Mouse (Mus musculus) hindbrain, embryonic 14.5 days (tissue): ENCODE measurements around the gene Spint5. TPM values are rescaled to one million over a fixed set of nuclear protein-coding genes. Genes with fewer than 3 reads are reported as not detected.

Experiments
- ATAC-seq: fragments of 200-750 bp; cut with Nextera tagmentation; 2 replicates; pipeline ENCODE4 v1.8.0; 2017; ENCODE audit warnings: moderate number of reproducible peaks, mild to moderate bottlenecking, moderate TSS enrichment, moderate library complexity; ENCODE audit not compliant: low FRiP score
- DNase-seq: peaks from one replicate; pipeline ENCODE4 v3.0.0-alpha.2; 2015; ENCODE audit warnings: low spot score
- H3K27ac ChIP-seq: fragments of 300-500 bp; sonication (generic); 2 replicates; pipeline ENCODE4 v1.5.1; 2014; ENCODE audit warnings: mild to moderate bottlenecking, moderate library complexity
- H3K27me3 ChIP-seq: fragments of 300-500 bp; sonication (generic); 2 replicates; pipeline ENCODE4 v1.6.1; 2014; ENCODE audit warnings: mild to moderate bottlenecking, low read length, mixed read lengths; ENCODE audit not compliant: control insufficient read depth, insufficient read depth
- H3K36me3 ChIP-seq: fragments of 300-500 bp; sonication (generic); replicated peaks from 2 replicates; pipeline ENCODE4 v1.6.1; 2014; ENCODE audit not compliant: control insufficient read depth, insufficient read depth
- H3K4me1 ChIP-seq: fragments of 300-500 bp; sonication (generic); replicated peaks from 2 replicates; pipeline ENCODE4 v1.6.1; 2014; ENCODE audit warnings: antibody characterized with exemption, low read length, mixed read lengths; ENCODE audit not compliant: control insufficient read depth, insufficient read depth
- H3K4me2 ChIP-seq: fragments of 300-500 bp; sonication (generic); replicated peaks from 2 replicates; pipeline ENCODE4 v1.6.1; 2014; ENCODE audit warnings: mild to moderate bottlenecking, moderate library complexity
- H3K4me3 ChIP-seq: fragments of 300-500 bp; sonication (generic); replicated peaks from 2 replicates; pipeline ENCODE4 v1.5.1; 2014; ENCODE audit warnings: mild to moderate bottlenecking, low read length
- H3K9ac ChIP-seq: fragments of 300-500 bp; sonication (generic); 2 replicates; pipeline ENCODE4 v1.6.1; 2014
- H3K9me3 ChIP-seq: fragments of 300-500 bp; sonication (generic); 2 replicates; pipeline ENCODE4 v1.6.1; 2016; ENCODE audit warnings: low read length; ENCODE audit not compliant: control insufficient read depth
- WGBS: fragments of 180-500 bp; shearing (Covaris S2); extraction: QIAGEN DNeasy Blood & Tissue Kit; methylation state at CpG from one replicate; pipeline ENCODE4 v1.1.7; 2014; 5-methylcytosine and 5-hydroxymethylcytosine counted together
- polyA plus RNA-seq: library from polyadenylated mRNA; unstranded; fragments of >200 nt; fragmentation: Nextera tagmentation; extraction: Ambion mirVana; gene quantifications from 2 replicates; pipeline ENCODE4 v1.2.1, GENCODE M21; 2014

The Spint5 gene
- polyA plus RNA-seq: not detected in 2 replicates

GRCm38 (mm10) chr2:164715005-164715404 is at the start of gene Spint5:
TSS of gene Spint5 (plus strand) at chr2:164715305.
- Histone ChIP-seq H3K9me3 (no peaks in the 10 kb centered on the region), H3K27me3 (no peaks in the 10 kb centered on the region), H3K4me2 (no peak within 1 kb of the TSS), H3K36me3 (no peaks in the 10 kb centered on the region), H3K9ac (no peak within 1 kb of the TSS), H3K27ac (no peak within 1 kb of the TSS), H3K4me1 (no peaks in the 10 kb centered on the region), H3K4me3 (no peak within 1 kb of the TSS)
- no peak for ATAC-seq
- WGBS: 84% methylated on average over 6 of the region's 6 CpGs
- no peak for DNase-seq

GRCm38 (mm10) chr2:164670261-164670660 is 44.8 kb upstream of the Spint5 start:
- Histone ChIP-seq H3K9ac (no peak overlapping the region), H3K4me2 (no peak overlapping the region), H3K36me3 (no peaks in the 10 kb centered on the region), H3K4me3 (no peak overlapping the region), H3K4me1 (no peaks in the 10 kb centered on the region), H3K27me3 (no peaks in the 10 kb centered on the region), H3K9me3 (no peaks in the 10 kb centered on the region), H3K27ac (no peak overlapping the region)
- DNase-seq: no peak
- WGBS: 87% methylated on average over 5 of the region's 5 CpGs
- ATAC-seq: no peak

GRCm38 (mm10) chr2:164670938-164671337 is 44.2 kb upstream of the Spint5 start:
- 22% methylated on average over 1 of the region's 1 CpGs for WGBS
- H3K4me2 ChIP-seq: no peak overlapping the region
- DNase-seq: no peak
- H3K9me3 ChIP-seq: no peaks in the 10 kb centered on the region
- no peak for ATAC-seq
- no peak overlapping the region for H3K4me3 ChIP-seq
- no peaks in the 10 kb centered on the region for H3K36me3 ChIP-seq
- no peak overlapping the region for H3K9ac ChIP-seq
- H3K27me3 ChIP-seq: no peaks in the 10 kb centered on the region
- H3K4me1 ChIP-seq: no peaks in the 10 kb centered on the region
- no peak overlapping the region for H3K27ac ChIP-seq

DNA sequence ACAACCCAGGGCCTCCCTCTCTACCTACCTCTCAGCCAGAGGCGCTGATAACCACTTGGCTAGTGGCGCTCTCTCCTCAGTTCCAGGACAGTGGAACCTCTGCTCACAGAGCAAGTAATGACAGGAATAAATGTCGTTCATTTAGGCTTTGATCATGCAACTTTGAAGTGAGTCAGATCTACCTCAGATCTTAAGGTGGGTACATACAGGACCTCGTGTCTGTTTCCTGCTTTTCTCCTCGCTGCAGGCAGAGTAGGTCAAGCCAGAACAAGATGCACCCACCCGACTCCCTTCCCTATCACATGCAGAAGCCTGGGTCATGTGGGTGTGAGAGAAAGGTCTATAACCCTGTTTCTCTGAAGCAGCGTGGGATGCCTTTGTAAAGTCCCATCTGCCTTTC is 41.1 kb upstream of the Spint5 start, which contains the start of gene Wfdc11:
Gene Wfdc11, minus strand, starts transcription at position 101 of the 400 bp plus-strand sequence.
- Histone ChIP-seq H3K9me3 (no peaks in the 10 kb centered on the region), H3K36me3 (no peaks in the 10 kb centered on the region), H3K4me3 (no peak within 1 kb of the TSS), H3K9ac (no peak within 1 kb of the TSS), H3K27ac (no peak within 1 kb of the TSS), H3K27me3 (no peaks in the 10 kb centered on the region), H3K4me1 (peaks cover 4% of the 10 kb centered on the region; the same call in 1 of the 2 replicates), H3K4me2 (no peak within 1 kb of the TSS)
- WGBS: 81% methylated on average over 7 of the region's 7 CpGs
- no peak for DNase-seq
- no peak for ATAC-seq

- no peak for ATAC-seq
- DNase-seq: no peak
- no peak overlapping the region for H3K4me3 ChIP-seq
- H3K4me2 ChIP-seq: no peak overlapping the region
- no peaks in the 10 kb centered on the region for H3K36me3 ChIP-seq
- no peaks in the 10 kb centered on the region for H3K27me3 ChIP-seq
- H3K4me1 ChIP-seq: peaks cover 5% of the 10 kb centered on the region; the same call in 1 of the 2 replicates
- no peak overlapping the region for H3K9ac ChIP-seq
- no peaks in the 10 kb centered on the region for H3K9me3 ChIP-seq
- 81% methylated on average over 7 of the region's 7 CpGs for WGBS
- H3K27ac ChIP-seq: no peak overlapping the region
Observed at GRCm38 (mm10) chr2:164676103-164676502, 39.0 kb upstream of the Spint5 start.

GRCm38 (mm10) chr2:164676916-164677685 is 38.0 kb upstream of the Spint5 start:
- H3K9me3 ChIP-seq: no peaks in the 10 kb centered on the region
- DNase-seq (no peak), ATAC-seq (no peak)
- H3K4me2 ChIP-seq: no peak overlapping the region
- H3K36me3 ChIP-seq: no peaks in the 10 kb centered on the region
- H3K27ac ChIP-seq: no peak overlapping the region
- no peak overlapping the region for H3K9ac ChIP-seq
- no peak overlapping the region for H3K4me3 ChIP-seq
- H3K4me1 ChIP-seq: peaks cover 5% of the 10 kb centered on the region; the same call in 1 of the 2 replicates
- 90% methylated on average over 16 of the region's 16 CpGs for WGBS
- no peaks in the 10 kb centered on the region for H3K27me3 ChIP-seq

DNA sequence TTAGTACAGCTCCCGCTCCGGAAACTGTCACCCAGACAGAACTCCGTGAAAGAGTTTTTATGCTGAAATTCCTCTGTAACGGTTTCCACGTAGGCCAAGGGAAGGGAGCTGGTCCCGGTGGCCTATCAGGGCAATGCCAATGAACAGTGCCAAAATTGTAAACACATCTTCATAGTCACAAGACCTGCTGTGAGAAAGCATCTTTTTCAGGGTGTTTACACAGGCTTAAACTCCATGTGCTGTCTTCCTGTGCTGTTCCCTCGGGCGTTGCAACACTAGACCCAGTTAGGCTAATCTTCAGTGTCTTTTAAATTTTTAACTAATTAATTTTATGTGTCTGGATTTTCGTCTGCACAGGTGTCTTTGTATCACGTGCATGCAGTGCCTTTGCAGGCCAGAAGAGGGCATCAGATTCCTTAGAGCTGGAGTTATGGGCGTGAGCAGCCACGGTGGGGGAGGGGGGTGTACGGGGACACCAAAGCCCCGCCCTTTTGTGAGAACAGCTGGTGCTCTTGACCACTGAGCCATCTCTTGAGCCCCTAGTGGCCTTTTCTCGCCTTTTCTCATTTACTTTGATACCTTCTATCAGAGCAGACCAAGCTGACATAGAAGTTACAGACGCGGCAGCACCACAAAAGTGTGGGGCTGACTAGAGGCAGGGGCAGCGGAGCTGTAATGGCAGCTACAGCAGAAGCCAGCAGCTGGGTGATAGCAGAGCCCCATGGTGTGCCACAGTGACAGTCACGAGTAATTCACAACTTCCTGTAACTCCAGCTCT is 36.1 kb upstream of the Spint5 start:
- 22% methylated on average over 19 of the region's 19 CpGs for WGBS
- ATAC-seq (peak; percentile 73; the same call in 1 of the 2 replicates), DNase-seq (peak; percentile 74)
- no peaks in the 10 kb centered on the region for H3K27me3 ChIP-seq
- H3K27ac ChIP-seq: no peak overlapping the region
- H3K4me2 ChIP-seq: peak overlapping the region; percentile 52
- H3K36me3 ChIP-seq: no peaks in the 10 kb centered on the region
- H3K9me3 ChIP-seq: no peaks in the 10 kb centered on the region
- no peak overlapping the region for H3K9ac ChIP-seq
- peak overlapping the region; percentile 24 for H3K4me3 ChIP-seq
- H3K4me1 ChIP-seq: peaks cover 5% of the 10 kb centered on the region; the same call in 1 of the 2 replicates

DNA sequence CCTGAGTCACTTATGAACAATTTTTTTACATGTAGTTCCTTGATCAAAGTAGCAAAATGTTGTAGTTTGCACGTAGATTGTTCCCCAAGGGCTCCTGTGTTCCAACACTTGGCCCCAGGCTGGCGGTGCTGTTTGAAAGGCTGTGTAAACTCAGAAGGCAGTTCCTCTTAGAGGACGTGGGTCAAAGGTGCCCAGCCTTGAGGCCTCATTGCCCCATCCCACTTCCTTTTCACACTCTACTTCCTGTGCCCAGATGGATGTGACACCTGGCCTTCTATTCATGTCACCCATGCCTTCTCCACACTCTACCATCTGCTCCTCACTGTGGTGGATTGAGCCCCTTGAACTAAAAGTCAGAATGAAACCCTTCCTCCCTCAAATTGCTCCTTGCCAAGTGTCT is 35.2 kb upstream of the Spint5 start:
- DNase-seq (no peak), ATAC-seq (no peak)
- Histone ChIP-seq H3K27ac (no peak overlapping the region), H3K9me3 (no peaks in the 10 kb centered on the region), H3K4me1 (peaks cover 5% of the 10 kb centered on the region; the same call in 1 of the 2 replicates), H3K36me3 (no peaks in the 10 kb centered on the region), H3K27me3 (no peaks in the 10 kb centered on the region), H3K4me3 (no peak overlapping the region), H3K4me2 (no peak overlapping the region), H3K9ac (no peak overlapping the region)
- WGBS: 65% methylated on average over 3 of the region's 3 CpGs

DNA sequence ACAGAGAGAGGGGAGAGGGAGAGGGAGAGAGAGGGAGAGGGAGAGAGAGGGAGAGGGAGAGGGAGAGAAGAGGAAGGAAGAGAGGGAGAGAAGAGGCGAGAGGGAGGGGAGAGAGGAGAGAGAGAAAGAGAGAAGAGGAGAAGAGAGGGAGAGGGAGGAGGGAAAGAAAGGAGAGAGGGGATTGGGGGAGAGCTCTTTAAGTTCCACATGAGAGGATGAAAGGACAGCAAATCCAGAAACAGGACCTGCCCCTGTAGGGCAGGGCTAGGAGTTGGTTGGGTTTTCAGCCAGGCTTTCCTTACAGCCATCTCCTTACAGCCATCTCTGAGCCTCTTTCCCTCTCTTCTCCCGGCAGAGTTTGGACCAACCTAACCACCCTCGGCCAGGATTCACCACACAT is 30.3 kb upstream of the Spint5 start, which contains the start of gene Wfdc13:
Gene Wfdc13, plus strand, starts transcription at position 301 of the 400 bp plus-strand sequence.
- H3K9me3 ChIP-seq: no peaks in the 10 kb centered on the region
- no peak within 1 kb of the TSS for H3K9ac ChIP-seq
- H3K4me3 ChIP-seq: no peak within 1 kb of the TSS
- no peaks in the 10 kb centered on the region for H3K36me3 ChIP-seq
- H3K4me1 ChIP-seq: no peaks in the 10 kb centered on the region
- H3K4me2 ChIP-seq: no peak within 1 kb of the TSS
- H3K27me3 ChIP-seq: no peaks in the 10 kb centered on the region
- ATAC-seq (no peak), DNase-seq (no peak)
- H3K27ac ChIP-seq: no peak within 1 kb of the TSS
- WGBS: 84% methylated on average over 3 of the region's 3 CpGs
